Mouse (Mus musculus) monocyte, adult 2 months (primary cell): ENCODE results near the gene Fgf3.

Source experiments
- DNase-seq, 2 experiments: peaks; one replicate each; pipeline ENCODE4 v3.0.0; 2022; ENCODE audit warnings: low spot score in 2 of 2, low read depth in 1 of 2

Gene Fgf3

DNA sequence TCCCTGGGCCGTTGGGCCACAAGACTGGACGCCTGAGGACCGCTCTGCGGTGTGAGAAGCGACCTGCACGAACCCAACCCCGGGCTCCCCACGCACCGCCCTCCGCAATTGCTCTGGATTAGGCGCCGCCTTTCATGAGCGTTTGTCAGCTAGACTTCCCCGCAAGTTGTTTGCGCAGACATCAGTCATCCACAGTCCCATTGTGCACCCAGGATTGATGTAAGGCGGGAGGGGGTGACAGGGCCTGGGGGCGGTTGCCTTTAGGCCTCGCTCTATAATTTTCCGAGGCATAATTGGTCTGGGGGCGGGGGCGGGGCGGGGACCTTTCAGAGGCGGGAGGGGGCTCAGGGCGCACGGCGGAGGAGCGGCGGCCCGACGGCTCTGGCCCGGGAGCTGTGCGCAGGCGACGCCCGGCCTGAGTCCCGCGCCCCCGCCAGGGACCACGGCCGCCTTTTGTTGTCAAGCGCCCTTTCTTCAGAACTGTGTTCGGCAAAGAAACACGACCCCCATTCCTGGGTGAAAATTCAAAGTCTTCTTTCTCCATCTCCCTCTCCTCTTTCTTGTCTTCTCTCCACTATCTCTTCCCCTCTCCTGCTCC is at the start of gene Fgf3:
Fgf3 (plus strand) TSS at position 193 of the 598 bp plus-strand sequence.
- DNase-seq, result no peak

- no peak for DNase-seq
Observed at GRCm38 (mm10) chr7:144788631-144789030, 49.3 kb upstream of the Fgf3 start.

GRCm38 (mm10) chr7:144789601-144790556 is 48.0 kb upstream of the Fgf3 start:
- DNase-seq, result no peak

GRCm38 (mm10) chr7:144791426-144791825 is 46.5 kb upstream of the Fgf3 start:
- no peak for DNase-seq

GRCm38 (mm10) chr7:144793296-144793695 is 44.6 kb upstream of the Fgf3 start:
- DNase-seq, result no peak

GRCm38 (mm10) chr7:144795976-144796474 is 41.9 kb upstream of the Fgf3 start:
- no peak for DNase-seq

- DNase-seq, result no peak
Observed at GRCm38 (mm10) chr7:144796986-144797735, 40.7 kb upstream of the Fgf3 start.

- no peak for DNase-seq
Observed at GRCm38 (mm10) chr7:144798471-144798870, 39.4 kb upstream of the Fgf3 start.

GRCm38 (mm10) chr7:144807036-144807435 is 30.8 kb upstream of the Fgf3 start:
- no peak for DNase-seq

GRCm38 (mm10) chr7:144807976-144808577 is 29.8 kb upstream of the Fgf3 start:
- no peak for DNase-seq

GRCm38 (mm10) chr7:144811521-144811920 is 26.4 kb upstream of the Fgf3 start:
- DNase-seq, result no peak

GRCm38 (mm10) chr7:144821901-144822300 is 16.0 kb upstream of the Fgf3 start:
- no peak for DNase-seq

DNA sequence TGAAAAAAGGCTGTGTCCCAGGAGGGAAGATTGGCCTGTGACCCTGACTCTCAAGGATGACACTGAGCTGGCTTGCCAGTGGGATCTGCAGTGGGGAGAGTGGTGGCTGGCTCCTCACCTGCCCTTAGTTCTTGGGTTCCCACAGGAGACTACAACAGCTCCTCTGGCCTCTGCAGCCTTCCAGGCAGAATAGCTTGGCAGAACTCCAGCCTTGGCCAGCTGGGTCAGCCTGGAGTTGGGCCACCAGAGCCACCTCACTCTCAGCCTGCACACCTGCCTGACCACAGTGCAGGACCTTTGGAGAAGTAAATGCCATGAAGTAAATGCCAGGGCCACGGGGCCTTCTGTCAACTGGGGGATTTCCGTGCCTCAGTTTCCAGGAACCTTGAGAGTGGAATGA is 13.9 kb upstream of the Fgf3 start:
- DNase-seq, result no peak

DNA sequence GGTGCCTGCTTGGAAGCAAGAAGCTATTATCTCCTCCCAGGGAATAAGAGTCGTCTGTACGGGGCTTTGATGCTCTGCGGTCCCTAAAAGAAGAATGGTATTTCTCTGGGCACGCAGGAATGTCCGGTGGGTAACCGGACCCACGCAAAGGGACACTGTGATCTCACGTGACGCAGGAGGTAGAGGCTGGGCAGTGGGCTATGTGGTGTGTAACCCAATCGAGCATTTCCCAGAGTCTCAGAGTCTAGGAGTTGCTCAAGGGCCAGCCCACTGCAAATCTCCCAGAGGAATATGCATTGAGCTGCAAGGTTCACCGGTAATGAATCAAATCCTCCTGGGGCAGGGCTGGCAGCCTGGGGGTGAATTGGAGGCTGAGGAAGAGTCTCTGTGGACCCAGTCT is 9.5 kb upstream of the Fgf3 start:
- no peak for DNase-seq

DNA sequence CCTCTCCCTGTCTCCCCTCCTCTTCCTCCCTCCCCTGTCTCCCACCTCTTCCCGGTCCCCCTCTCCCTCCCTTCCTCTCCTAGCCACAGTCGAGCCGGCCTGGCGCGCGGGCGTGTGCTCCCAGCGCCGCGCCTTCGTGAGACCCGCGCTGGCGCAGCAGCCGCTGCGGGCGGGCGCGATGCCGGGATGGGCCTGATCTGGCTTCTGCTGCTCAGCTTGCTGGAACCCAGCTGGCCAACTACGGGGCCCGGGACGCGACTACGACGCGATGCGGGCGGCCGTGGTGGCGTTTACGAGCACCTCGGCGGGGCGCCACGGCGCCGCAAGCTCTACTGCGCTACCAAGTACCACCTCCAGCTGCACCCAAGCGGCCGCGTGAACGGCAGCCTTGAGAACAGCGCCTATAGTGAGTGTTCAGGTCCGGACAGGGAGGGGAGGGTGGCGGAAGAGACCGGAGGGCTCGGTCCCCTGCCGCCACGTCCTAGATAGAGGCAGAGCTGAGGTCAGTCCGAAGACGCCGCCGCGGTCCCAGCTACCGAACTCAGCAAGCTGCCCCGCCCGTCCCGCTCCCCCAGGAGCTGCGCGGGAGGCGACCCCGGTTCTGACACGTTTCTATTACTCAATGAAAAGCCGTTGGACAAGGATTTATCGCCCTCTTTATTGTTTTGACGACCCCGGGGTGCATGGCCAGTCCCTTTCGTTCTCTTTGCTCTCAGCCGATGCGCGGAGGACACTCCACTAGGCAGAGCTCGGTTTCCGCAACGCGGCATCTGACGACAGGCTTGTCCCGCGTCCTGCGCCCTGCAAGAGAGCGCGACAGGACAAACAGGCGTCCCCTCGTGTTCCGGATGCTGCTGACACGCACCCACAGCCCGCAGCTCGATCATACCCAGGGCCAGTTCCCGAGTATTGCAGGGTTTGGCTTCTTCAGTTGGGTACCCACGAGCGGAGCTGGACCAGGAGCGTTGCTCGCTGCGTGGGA is 930 bp downstream of the Fgf3 start:
- no peak for DNase-seq

GRCm38 (mm10) chr7:144846158-144846557 is 8.3 kb downstream of the Fgf3 start:
- no peak for DNase-seq

DNA sequence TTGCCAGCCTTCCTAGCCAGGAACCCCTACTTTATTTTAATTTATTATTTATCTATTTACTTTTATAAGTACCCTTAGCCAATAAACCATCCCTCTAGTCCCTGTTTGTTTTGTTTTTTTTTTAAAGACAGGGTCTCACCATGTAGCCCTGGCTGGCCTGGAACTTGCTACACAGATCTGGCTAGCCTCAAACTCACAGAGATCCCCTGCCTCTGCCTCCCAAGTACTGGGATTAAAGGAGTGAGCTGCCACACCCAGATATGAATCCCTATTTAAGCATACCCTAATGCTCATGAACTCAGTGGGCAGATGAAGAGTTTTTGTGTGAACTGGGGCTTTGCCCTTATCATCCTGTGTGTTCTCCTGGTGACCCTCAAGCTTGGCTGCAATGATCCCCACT is 9.2 kb downstream of the Fgf3 start, which contains the start of gene Fgf4:
Fgf4 (plus strand) TSS at position 301 of the 400 bp plus-strand sequence.
- DNase-seq, result no peak

DNA sequence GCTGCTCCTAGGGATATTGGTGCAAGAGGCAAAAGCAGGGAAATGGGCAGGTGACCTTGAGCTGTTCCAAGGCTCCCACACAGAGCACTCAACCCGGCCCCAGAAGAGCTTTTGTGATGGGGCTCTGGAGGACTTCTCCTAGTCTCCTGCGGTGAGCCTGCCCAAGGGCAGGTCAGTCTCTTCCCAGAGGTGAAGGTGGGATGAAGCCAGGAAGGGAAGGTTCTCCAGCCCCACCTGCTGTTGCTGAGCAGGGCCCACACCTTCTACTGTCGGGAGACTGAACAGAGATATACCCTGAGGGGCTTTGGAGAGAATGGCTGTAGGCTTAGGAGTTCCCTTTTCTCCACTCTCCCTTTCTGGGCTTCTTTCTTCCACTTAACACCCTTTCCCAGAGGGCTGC is 13.4 kb downstream of the Fgf3 start:
- no peak for DNase-seq

DNA sequence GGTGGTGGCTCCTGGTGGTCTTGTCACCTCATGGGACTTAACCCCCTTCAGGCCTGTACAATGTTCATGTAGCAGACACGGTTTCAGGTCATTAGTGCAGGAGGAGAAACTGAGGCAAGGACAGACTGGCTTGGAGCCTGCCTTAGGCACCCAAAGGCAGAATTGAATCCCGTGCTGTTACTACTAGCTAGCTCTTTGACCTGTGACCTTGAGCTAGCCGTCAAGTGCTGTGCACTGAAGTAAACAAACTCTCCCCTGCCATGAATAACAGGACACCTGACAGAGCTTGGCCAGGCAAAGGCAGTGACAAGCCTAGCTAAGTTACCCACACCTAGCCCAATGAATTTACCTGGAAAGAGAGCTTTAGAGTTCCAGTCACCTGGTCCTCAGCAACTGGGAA is 17.1 kb downstream of the Fgf3 start:
- DNase-seq, result no peak

GRCm38 (mm10) chr7:144857158-144857557 is 19.3 kb downstream of the Fgf3 start:
- DNase-seq, result no peak
